Mouse (Mus musculus): ENCODE measurements around the gene Fancd2.

- TF ChIP-seq CTCF (IDR thresholded peaks at IDR 0.05; ENCODE audit: low read depth) (peak; percentile 33; the same call in 1 of the 2 replicates), EP300 (optimal IDR thresholded peaks at IDR 0.05) (no peak)
Observed at GRCm38 (mm10) chr6:113482477-113483099, 48.9 kb upstream of the Fancd2 start.

All from stomach, postnatal 0 days (tissue).